Mouse (Mus musculus) forebrain, embryonic 13.5 days (tissue): ENCODE results near the gene Rrp1b. TPM values are rescaled to one million over a fixed set of nuclear protein-coding genes. Genes with fewer than 3 reads are reported as not detected.

Experiments used
- ATAC-seq: fragments of 200-750 bp; cut with Nextera tagmentation; 2 replicates; pipeline ENCODE4 v1.8.0; 2017
- H3K27ac ChIP-seq: fragments of 300-500 bp; sonication (generic); 2 replicates; pipeline ENCODE4 v1.5.1; 2015; ENCODE audit warnings: inconsistent platforms, mild to moderate bottlenecking, moderate library complexity
- H3K27me3 ChIP-seq: fragments of 300-500 bp; sonication (generic); 2 replicates; pipeline ENCODE4 v1.6.1; 2015; ENCODE audit warnings: mild to moderate bottlenecking, inconsistent platforms
- H3K36me3 ChIP-seq: fragments of 300-500 bp; sonication (generic); 2 replicates; pipeline ENCODE4 v1.6.1; 2015; ENCODE audit warnings: mild to moderate bottlenecking, inconsistent platforms; ENCODE audit not compliant: poor library complexity, severe bottlenecking
- H3K4me1 ChIP-seq: fragments of 300-500 bp; sonication (generic); 2 replicates; pipeline ENCODE4 v1.6.1; 2015; ENCODE audit warnings: inconsistent platforms
- H3K4me2 ChIP-seq: fragments of 300-500 bp; sonication (generic); 2 replicates; pipeline ENCODE4 v1.6.1; 2015; ENCODE audit warnings: inconsistent platforms, mild to moderate bottlenecking, moderate library complexity
- H3K4me3 ChIP-seq: fragments of 300-500 bp; sonication (generic); 2 replicates; pipeline ENCODE4 v1.5.1; 2015; ENCODE audit warnings: mild to moderate bottlenecking, inconsistent platforms
- H3K9ac ChIP-seq: fragments of 300-500 bp; sonication (generic); 2 replicates; pipeline ENCODE4 v1.6.1; 2015; ENCODE audit warnings: mild to moderate bottlenecking, inconsistent platforms
- H3K9me3 ChIP-seq: fragments of 300-500 bp; sonication (generic); replicated peaks from 2 replicates; pipeline ENCODE4 v1.6.1; 2016; ENCODE audit warnings: inconsistent platforms
- WGBS: fragments of 180-500 bp; shearing (Covaris S2); methylation state at CpG from one replicate; pipeline ENCODE4 v1.1.7; 2015; 5-methylcytosine and 5-hydroxymethylcytosine counted together
- polyA plus RNA-seq: library from polyadenylated mRNA; unstranded; fragments of >200 nt; fragmentation: Nextera tagmentation; extraction: Ambion mirVana; gene quantifications from 2 replicates; pipeline ENCODE4 v1.2.1, GENCODE M21; 2015

Rrp1b gene
- polyA plus RNA-seq, 1 experiment from 2014 or later: 52.8 TPM

DNA sequence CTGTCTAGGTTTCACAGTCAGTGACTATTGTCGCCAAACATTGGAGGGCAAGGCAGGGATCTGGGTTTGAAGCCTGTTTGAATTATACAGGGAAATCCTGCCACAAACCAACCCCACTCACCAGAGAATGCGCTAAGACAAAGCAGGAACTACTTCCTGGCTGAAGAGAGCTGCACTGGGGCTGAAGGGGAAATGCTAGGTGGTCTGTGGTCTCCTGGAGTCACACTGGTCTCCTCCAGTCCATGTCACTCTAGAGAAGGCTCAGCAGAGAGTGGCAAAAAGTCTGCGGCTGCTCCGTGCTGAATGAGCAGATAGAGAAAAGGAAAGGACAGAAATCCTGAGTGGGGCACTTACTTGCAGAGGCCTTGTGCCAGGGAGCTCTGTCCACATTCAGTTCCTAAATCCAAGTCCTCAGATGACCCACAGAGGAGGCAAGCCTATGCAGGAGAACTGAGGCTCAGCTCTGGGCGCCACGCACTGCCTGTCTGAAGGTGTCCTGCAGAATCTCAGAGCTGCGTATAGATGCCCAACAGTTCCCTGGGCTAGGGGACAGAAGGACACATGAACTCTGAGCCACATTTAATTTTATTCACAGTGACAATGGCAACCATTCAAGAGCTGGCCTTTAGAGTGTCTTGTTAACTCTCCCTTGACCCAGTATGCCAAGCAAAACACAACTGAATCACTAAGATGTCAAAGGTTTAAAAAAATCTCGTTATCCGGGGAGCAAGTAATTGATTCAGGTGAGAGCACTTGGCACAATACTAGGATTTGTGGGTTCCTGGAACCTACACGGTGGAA is 75.3 kb downstream of the Rrp1b start:
- WGBS: 71% methylated on average over 10 of the region's 10 CpGs

More for the DNA sequence above, 75.3 kb downstream of the Rrp1b start:
- Histone ChIP-seq H3K9me3 (no peaks in the 10 kb centered on the region), H3K9ac (no peak overlapping the region), H3K27ac (no peak overlapping the region), H3K4me3 (no peak overlapping the region), H3K27me3 (peaks cover 33% of the 10 kb centered on the region), H3K36me3 (no peaks in the 10 kb centered on the region), H3K4me2 (no peak overlapping the region), H3K4me1 (peaks cover 13% of the 10 kb centered on the region)
- ATAC-seq: no peak

Other genes with a start within 250 kb of the Rrp1b start
- 13.5 and 13.8 TPM in 2 replicates for gene Sik1, start 180.3 kb upstream of the Rrp1b start, polyA plus RNA-seq
- gene Hsf2bp, start 249 bp downstream of the Rrp1b start, polyA plus RNA-seq: 0.43 TPM in 2 replicates
- gene Notch3, start 130.8 kb downstream of the Rrp1b start, polyA plus RNA-seq: 7.7 and 9.7 TPM in 2 replicates
- gene Ephx3, start 153.4 kb downstream of the Rrp1b start, polyA plus RNA-seq: 0.08 and 0.10 TPM in 2 replicates
- 84.5 and 87.1 TPM in 2 replicates for gene Brd4, start 248.6 kb downstream of the Rrp1b start, polyA plus RNA-seq